Mouse (Mus musculus) ES-CJ7 (cell line): ENCODE measurements around the gene Zfp597.
A peak's percentile ranks its signal among the peaks of the same experiment; 100 is the strongest.
"Not testable (repeated sequence)": the region's sequence is repeated elsewhere in the genome, so short reads cannot be mapped to it uniquely, and the experiment has no call there.

ENCODE experiments used
- DNase-seq: peaks from one replicate; pipeline ENCODE4 v3.0.0; 2011; ENCODE audit warnings: low read depth, low spot score

Gene Zfp597

GRCm38 (mm10) chr16:3855776-3856175 is 28.6 kb downstream of the Zfp597 start:
- no peak for DNase-seq

GRCm38 (mm10) chr16:3854437-3855182 is 29.8 kb downstream of the Zfp597 start:
- DNase-seq = no peak

- no peak for DNase-seq
Observed at GRCm38 (mm10) chr16:3852586-3852985, 31.8 kb downstream of the Zfp597 start.

- not testable (repeated sequence) for DNase-seq
Observed at GRCm38 (mm10) chr16:3851301-3851700, 33.1 kb downstream of the Zfp597 start.

GRCm38 (mm10) chr16:3848416-3848815 is 35.9 kb downstream of the Zfp597 start:
- DNase-seq = no peak

- peak; percentile 23 for DNase-seq
Observed at GRCm38 (mm10) chr16:3847871-3848270, 36.5 kb downstream of the Zfp597 start.

GRCm38 (mm10) chr16:3846711-3847518 is 37.4 kb downstream of the Zfp597 start, which contains the start of gene Zfp174:
Gene Zfp174 (plus strand): TSS chr16:3847268.
- peak; percentile 95 for DNase-seq

GRCm38 (mm10) chr16:3843796-3844195 is 40.6 kb downstream of the Zfp597 start:
- no peak for DNase-seq

GRCm38 (mm10) chr16:3842989-3843388 is 41.4 kb downstream of the Zfp597 start:
- DNase-seq = peak; percentile 38

GRCm38 (mm10) chr16:3839157-3839885 is 45.0 kb downstream of the Zfp597 start:
- DNase-seq = peak; percentile 79

GRCm38 (mm10) chr16:3835461-3835860 is 48.9 kb downstream of the Zfp597 start:
- DNase-seq = no peak

- DNase-seq = peak; percentile 49
Observed at GRCm38 (mm10) chr16:3830588-3831109, 53.7 kb downstream of the Zfp597 start, which contains the start of gene Olfr15. Gene Olfr15 (plus strand): TSS chr16:3830878.

GRCm38 (mm10) chr16:3829727-3830126 is 54.6 kb downstream of the Zfp597 start:
- DNase-seq = no peak

GRCm38 (mm10) chr16:3828021-3828420 is 56.3 kb downstream of the Zfp597 start:
- DNase-seq = no peak

GRCm38 (mm10) chr16:3820202-3820601 is 64.2 kb downstream of the Zfp597 start:
- DNase-seq = no peak

GRCm38 (mm10) chr16:3814667-3815066 is 69.7 kb downstream of the Zfp597 start:
- not testable (repeated sequence) for DNase-seq
